Mouse (Mus musculus): ENCODE results near the gene Klhdc2.
A peak's percentile ranks its signal among the peaks of the same experiment; 100 is the strongest.

The Klhdc2 gene

DNA sequence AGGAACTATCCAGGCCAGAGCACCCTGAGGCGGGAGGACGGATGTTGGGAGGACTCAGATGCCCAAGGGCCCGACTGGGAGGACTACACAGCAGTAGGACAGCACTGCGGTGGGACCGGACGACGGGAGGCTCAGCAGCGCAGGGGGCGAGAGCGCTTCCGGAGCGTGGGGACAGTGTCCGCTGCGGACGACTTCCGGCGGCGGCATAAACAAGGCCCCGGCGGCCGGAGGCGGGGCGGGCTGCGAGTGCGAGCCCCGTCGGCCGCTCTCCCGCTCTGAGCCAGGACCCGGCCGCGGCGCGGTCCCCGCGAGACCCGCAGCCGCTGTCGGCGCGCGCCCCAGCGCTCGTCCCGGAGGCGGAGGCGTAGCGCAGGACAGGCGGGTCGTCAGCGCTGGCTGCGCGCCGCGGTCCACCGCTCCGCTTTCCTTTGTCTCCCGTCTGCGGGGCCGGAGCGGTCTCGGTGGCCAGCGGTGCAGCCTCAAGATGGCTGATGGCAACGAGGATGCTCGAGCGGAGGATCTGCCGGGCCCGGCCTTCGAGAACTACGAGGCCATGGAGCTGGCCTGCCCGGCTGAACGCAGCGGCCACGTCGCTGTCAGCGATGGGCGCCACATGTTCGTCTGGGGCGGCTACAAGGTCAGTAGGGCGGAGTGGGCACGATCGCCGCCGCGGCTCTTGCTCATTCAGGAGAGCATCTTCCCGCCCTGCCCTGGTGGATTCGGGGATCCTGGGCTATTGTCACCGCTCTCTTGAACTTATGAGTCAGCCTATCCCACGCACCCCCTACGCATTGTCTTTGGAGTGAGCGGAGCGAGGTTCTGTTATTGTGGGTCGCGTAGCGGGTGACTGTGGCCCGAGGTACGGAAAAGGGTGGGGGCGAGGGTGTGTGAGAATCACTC lies at the start of gene Klhdc2:
Klhdc2 (plus strand) TSS at position 171 of the 900 bp plus-strand sequence.
- peak; percentile 65 for DNase-seq (ENCODE audit: low spot score)

DNA sequence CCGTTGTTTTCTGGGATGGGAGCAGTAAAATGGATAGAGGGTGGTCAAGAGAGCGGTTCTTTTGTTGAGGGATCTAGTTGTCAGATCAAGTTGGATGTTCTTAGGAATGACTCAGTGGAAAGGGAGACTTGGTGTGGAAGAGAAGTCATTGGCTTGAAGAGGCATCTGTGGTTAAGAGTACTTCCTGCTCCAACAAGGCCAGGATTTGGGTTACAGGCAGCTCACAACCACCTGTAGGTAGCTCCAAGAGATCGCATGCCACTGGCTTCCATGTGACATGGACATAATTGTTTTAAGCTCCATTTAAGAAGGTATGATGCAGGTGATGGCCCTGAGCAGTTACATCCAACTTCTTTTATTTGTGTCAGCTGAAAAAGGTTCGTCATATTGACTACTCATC lies 46.7 kb upstream of the Klhdc2 start:
- no peak for DNase-seq (ENCODE audit: low spot score)

DNA sequence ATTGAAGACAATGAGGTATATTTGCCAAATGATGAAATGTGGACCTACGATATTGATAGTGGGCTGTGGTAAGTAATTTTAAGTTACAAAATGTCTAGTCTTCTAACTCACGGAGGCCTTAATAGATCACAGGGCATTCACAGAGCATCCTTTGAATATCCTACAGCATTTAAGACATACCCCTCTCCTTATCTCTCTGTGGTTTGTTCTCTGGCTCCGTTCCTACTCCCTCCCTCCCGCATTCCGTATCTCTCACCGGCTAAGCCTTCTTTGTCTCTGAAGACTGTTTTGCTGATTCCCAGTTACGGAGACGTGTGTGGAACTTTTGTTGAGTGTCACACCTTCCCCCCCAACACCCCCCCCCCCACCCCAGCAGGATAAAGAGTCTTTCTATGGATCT lies 45.7 kb upstream of the Klhdc2 start:
- no peak for DNase-seq (ENCODE audit: low spot score)

DNA sequence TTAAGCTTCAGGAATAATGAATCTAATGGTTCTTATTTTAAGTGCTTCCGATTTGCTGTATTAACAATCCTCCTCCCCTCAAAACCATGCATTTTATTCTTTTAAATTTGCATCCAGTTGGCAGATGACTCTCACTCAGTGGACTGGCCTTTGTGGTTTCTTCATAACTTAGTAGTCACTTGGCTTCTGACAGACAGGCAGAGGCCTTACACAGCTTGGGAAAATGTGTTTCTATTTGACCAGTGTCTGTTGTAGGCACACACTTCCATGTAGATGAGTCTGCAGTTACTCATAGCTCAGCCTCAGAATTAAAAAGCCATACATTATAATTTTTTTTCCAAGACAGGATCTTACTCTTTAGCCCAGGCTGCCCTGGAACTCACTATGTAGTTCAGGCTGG lies 42.7 kb upstream of the Klhdc2 start:
- DNase-seq (ENCODE audit: low spot score): no peak

DNA sequence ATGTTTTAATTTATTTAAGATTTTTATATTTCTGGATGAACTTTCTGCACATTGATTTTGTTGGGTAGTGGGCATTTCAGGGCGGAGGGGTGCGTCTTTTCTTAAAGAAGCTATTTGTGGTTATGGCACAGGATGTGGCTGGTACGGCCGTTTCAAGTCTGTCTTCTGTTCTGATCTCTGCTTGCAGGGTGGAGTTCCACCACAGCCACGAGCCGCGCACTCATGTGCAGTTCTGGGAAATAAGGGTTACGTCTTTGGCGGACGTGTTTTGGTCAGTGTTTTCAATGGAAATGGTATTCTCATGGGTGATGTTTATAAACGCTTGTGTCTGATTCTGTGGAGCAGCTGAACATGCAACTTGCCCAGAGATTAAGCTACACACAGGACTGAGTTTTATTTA lies 38.6 kb upstream of the Klhdc2 start:
- no peak for DNase-seq (ENCODE audit: low spot score)

DNA sequence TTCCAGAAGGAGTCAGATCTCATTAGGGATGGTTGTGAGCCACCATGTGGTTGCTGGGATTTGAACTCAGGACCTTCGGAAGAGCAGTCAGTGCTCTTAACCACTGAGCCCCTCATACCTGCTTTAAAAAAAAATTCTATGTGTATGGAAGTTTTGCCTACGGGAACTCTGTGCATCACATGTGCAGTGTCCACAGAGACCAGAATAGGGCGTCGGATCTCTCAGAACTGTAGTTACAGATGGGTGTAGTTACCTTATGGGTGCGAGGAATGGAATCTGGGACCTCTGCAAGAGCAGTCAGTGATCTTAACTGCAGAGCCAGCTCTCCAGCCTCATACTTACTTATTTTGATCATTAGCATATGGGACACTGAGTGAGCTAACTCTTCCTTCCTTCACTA lies 34.2 kb upstream of the Klhdc2 start:
- no peak for DNase-seq (ENCODE audit: low spot score)

DNA sequence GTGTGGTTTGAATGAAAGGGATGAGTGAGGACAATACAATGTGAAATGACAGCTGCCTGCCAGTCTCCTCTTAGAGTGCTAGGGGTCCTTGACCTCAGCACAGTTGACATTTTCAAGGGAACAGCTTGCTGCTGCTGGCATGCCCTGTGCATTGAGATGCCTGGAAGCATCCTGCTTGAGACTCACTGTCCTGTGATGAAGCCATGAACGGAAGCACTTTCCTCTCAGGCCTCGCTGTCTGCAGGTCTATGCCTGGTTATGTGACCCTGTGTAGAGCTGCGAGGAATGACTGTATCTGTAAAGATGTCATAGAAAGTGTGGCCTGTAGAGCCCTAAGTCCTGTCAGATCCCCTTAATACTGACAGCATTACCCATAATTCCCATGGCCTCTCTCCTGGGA lies 31.4 kb upstream of the Klhdc2 start:
- no peak for DNase-seq (ENCODE audit: low spot score)

DNA sequence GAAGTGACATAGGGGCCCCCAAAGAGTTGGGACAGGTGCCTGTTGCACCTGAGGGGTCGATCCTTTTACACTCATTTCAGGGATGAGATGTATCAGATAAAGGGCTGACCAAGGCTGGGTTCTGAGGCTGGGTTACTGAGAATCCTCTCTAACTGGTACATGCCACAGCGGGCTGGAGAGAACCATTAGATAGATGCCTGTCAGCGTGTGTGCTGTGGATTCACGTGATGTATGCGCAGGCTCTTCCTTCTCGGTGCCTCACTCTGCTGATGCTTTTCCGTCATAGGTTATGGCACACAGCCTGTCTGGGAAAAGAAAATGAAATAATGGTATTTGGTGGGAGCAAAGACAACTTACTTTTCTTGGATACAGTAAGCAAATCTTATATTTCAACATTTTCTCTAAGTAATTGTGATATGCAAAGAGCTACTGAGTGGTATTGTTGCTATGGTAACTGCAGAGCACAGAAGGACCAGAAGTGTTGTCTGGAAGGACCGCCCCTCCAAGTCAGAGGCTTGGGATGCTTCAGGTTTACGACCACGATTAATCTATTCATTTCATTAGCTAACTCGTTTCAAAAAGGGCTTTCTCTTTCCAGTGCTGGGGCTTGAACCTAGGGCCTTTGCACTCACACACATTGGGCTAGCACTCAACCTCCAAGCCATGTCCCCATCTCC lies 28.4 kb upstream of the Klhdc2 start:
- DNase-seq (ENCODE audit: low spot score): no peak

DNA sequence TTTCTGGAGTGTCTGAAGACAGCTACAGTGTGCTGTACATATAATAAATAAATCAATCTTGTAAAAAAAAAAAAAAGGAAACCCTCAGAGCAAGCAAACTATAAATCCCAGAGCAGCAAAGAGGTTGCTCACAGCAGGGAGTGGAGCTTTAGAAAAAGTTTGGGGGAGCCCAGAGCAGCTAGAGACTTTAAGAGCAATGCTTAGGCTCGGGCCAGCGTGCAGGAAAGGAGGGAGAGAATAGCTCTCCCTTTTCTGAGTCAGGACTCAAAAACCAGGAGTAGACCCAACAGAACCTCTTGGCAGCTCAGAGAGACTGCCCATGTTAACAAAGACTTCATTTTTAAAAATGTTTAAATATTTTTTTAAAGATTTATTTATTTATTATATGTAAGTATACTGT lies 27.5 kb upstream of the Klhdc2 start:
- DNase-seq (ENCODE audit: low spot score): no peak

DNA sequence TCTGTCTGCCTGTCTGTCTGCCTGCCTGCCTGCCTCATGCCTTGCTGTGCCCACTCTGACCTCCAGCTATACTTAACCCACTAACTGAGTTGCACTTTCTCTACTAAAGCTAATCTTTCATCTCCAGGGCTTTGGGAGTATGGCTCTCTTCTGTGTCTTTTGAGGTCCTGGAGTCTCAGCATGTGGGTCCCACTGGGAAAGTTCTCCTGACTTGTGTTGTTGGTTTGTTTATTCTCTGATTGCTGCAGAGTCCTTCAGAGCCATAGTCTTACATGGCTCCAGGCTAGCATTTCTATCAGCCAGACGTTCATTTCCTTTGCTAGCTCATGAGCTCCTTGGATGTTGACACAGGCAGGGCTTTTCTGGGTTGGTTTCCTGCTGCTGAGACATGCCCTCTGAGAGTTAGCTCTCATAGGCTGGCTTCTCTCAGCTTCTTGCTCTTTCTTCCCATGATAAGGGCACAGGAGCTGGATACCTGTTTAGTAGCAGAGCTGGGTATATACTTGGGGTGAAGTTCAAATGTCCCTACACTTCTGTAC lies 16.5 kb upstream of the Klhdc2 start:
- DNase-seq (ENCODE audit: low spot score): no peak

DNA sequence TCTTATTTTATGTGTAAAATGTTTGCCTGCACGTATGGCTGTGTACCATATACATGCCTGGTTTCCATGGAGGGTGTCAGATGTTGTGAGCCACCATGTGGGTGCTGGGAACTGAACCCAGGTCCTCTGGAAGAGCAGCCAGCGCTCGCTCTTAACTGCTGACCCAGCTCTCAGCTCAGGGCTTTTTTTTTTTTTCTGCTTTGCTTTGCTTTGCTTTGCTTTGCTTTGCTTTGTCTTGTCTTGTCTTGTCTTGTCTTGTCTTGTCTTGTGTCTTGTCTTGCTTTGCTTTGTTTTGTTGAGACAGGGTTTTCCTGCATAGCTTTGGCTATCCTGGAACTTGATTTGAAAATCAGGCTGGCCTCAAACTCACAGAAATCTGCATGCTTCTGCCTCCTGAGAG lies 15.6 kb upstream of the Klhdc2 start:
- DNase-seq (ENCODE audit: low spot score): no peak

DNA sequence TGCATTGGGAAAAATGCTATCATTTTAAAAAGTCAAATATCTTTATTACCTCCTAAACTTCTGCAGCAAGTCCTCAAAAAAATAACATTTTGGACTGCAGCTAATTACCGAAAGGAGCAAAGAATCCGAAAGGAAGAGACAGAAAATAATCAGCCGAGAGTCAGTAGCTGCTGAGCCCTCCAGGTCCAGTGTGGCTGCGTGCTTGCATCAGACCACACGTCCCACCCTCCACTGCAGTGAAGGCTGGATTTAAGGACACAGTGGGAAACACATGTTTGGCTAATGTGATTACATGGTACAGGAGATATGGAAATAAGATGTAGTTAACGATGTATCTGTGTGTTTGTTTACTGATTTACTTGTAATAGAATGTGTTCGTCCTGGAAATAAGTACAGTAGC lies 13.3 kb upstream of the Klhdc2 start:
- DNase-seq (ENCODE audit: low spot score): no peak

DNA sequence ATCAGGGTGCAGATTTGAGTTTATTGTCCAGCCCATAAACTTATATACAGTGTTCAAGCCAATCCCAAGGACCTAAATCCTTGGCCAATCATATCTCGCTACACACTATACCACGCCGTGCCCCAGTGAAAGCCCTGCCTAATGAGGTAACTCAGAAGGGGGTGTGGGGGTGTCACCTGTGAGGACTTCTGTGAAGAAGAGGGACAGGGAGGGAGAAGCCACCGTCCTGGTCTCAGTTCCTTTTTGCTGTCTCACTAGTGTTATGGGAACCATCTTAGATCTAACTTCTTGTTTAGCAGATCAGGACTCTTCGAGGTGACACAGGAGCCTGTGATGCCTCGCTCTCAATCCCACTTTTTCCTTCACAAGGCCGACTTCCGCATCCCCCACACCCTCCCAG lies 8.9 kb upstream of the Klhdc2 start:
- DNase-seq (ENCODE audit: low spot score): no peak

DNA sequence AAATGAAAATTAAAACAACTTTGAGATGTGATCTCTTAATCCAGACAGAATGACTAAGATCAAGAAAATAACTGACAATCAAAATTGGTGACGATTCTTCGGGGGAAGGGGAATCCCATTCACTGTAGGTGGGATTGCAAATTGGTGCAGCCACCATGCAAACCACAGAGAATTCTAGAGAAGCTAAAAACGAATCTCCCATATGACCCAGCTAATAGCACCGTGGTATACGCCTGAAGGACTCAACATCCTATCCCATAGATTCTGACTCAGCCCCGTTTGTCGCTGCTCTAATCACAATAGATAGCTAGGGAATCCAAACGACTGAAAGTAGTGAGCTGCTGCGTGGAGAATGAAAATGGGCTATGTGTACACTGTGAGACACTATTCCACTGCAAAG lies 7.8 kb upstream of the Klhdc2 start:
- no peak for DNase-seq (ENCODE audit: low spot score)

DNA sequence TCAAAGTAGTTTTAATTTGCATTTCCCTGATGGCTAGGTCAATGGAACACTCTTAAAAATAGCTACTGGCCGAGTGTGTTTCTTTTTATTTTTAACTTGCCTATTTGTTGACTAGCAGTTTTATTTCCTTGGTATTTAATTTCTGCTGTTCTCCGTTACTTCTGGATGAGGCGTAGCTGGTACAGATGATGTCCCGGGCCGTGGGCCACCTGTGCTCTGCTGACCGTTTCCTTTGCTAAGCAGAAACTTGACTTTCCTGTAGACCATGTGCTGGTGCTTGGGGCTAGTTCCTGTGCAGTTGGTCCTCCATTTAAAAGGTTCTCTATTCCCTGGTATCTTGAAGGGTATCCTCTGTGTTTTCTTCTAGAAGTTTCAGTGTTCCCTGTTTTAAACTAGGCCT lies 4.1 kb upstream of the Klhdc2 start:
- DNase-seq (ENCODE audit: low spot score): no peak

DNA sequence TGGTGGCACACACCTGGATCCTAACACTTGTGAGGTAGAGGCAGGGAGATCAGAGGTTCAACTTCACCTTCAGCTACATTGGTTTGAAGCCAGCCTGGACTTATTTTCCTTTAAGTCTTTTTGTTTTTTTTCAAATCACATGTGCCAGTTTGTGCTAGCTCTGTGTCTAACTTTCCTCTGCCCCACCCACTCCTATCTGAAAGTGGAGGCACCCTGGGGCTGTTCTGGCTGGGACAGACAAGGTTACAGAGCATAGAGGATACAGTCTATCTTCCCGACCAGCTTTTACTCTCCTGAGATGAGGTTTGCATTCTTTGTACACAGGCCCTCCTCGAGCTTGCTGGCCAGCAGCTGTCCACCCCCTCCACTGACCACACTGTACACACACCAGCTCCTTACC lies 2.7 kb upstream of the Klhdc2 start:
- peak; percentile 86 for DNase-seq (ENCODE audit: low spot score)

DNA sequence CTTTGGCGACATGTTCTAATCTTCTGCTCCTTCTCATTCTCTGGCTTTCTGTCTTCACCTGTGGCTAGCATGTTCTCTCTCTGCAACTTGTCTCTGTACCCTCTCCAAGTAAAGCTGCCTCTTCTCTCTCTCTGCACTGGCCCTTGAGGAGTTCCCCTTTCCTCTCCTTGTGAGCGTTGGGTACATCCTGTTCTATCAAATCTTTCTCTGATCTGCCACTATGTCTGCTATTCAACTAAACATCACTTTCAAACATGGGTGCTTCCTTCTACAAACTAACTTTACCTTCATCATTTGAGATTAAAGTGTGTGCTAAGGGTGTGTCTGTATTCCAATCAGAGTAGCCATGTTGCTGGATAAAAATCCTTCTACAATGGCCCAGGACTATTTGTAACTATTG lies 1.5 kb upstream of the Klhdc2 start:
- DNase-seq (ENCODE audit: low spot score): no peak

DNA sequence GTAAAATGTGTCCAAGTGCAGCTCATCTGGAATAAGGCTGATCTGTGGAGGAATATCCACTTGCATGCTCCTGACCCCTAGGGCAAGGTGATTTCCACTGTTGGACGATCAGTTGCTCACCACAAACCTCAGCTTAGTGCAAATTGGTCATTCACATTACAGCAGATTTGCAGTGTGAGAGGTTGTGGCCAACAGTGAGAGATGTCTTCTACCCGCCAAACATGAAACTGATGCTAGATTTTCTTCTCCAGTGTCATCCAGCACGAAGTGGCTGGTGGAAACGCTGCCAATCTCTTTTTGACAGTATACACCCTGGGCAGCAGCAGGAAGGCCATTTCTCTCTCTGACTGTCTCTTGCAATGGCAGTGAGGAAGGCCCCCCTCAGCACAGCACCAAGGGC lies 830 bp upstream of the Klhdc2 start:
- DNase-seq (ENCODE audit: low spot score): no peak

DNA sequence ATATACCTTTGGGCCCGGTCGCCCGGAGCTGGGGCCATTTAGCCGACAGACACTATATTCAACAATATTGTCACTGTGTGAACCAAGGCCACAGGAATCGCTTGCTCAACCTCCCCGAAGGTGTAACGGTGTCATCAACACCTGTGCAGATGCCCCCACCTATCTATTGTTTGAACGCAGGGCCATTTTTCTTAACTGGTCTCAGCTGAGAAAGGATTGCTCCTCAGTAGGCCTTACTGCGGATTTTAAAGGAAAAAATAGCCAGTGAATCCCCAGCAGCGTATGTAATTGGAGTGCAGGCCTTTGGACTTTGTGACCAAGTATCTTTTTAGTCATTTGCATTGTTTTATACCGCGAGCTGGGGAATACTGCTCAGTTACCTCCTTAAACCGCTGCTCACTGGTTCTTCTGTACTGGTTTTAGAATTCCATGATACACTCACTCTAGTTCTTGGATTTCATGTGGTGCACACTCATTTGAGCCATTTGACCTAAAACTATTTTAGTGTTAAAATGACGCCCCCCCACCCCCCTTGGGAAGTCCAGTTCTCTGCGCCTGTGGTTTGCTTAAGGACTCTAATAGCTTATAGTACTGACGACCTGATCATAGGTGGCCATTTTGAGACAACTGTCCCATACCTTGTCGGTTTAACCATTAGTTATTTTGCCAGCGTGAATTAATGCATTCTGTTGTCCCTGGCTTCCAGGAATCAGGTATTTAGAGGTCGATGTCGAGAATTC lies 1.1 kb downstream of the Klhdc2 start:
- DNase-seq (ENCODE audit: low spot score): no peak

DNA sequence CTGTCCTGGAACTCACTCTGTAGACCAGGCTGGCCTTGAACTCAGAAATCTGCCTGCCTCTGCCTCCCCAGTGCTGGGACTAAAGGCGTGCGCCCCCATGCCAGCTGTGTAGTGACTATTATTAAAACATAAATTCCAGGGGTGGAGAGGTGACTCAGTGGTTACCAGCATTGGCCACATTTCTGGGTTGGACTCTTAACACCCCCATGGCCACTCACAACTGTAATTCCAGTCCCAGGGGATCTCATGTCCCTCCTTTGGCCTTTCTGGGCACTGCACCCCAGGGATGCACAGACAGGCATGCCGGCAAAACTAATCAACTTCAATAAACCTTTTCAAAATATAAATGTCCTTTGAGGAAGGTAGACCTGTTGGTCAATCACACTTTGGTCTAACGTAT lies 1.8 kb downstream of the Klhdc2 start:
- no peak for DNase-seq (ENCODE audit: low spot score)

DNA sequence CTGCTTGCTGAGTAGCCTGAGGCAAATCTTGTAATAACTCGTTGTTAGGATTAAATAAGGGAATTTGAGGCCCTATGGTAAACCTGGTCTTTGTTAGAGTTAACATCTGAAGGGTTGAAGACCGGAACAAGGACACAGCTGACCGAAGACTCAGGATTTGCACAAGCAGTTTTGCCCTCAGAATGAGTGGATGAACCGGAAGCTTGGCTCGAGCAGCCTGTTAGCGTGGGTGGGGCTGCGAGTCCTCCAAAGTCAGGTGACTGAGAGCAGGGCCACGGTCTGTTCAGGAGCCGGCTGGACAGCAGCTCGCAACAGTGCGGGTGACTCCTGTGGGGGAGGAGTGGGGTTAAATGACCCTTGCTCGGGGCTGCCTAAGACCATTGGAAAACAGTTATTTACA lies 2.8 kb downstream of the Klhdc2 start:
- no peak for DNase-seq (ENCODE audit: low spot score)

DNA sequence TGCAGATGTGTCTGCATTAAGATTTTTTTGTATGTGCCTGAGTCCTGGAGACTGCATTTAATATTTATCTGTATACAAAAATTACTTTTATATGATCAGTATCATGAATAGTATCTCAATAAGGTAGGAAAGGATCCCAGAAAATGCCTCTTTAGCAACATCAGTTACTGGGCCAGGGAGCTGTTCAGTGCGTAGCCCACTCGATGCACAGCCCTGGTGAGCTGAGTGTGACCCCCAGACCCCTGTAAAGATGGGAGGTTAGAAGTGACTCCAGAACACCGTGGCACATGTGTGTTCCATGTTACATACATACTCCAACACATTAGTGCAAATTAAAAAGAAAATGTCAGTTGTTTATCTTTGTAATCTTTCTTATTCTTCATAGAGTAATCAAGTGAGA lies 3.4 kb downstream of the Klhdc2 start:
- no peak for DNase-seq (ENCODE audit: low spot score)

DNA sequence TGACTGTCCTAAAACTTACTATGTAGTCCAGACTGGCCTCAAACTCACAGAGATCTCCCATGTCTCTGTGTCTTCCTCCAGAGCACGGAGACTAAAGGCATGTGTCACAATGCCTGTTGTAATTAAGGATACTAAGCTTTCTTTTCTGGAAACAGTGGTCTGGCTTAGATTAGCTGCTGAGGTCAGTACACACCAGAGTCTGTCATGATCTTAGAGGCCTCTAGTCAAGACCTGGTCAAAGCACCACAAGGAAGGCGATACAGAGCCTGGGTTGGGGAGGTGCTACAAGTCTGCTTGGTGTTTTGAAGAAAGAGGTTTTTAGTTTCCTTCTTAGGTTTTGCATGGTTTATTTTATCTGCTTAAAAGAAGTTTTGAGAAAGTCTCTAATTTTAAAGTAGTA lies 3.9 kb downstream of the Klhdc2 start:
- DNase-seq (ENCODE audit: low spot score): no peak
